Mouse (Mus musculus) forebrain, embryonic 13.5 days (tissue): ENCODE measurements around the gene Esr2. TPM values are rescaled to one million over a fixed set of nuclear protein-coding genes. Genes with fewer than 3 reads are reported as not detected.
"Not testable (repeated sequence)": the region's sequence is repeated elsewhere in the genome, so short reads cannot be mapped to it uniquely, and the experiment has no call there.

Experiments used
- ATAC-seq: fragments of 200-750 bp; cut with Nextera tagmentation; 2 replicates; pipeline ENCODE4 v1.8.0; 2017
- H3K27ac ChIP-seq: fragments of 300-500 bp; sonication (generic); 2 replicates; pipeline ENCODE4 v1.5.1; 2015; ENCODE audit warnings: inconsistent platforms, mild to moderate bottlenecking, moderate library complexity
- H3K27me3 ChIP-seq: fragments of 300-500 bp; sonication (generic); 2 replicates; pipeline ENCODE4 v1.6.1; 2015; ENCODE audit warnings: mild to moderate bottlenecking, inconsistent platforms
- H3K36me3 ChIP-seq: fragments of 300-500 bp; sonication (generic); 2 replicates; pipeline ENCODE4 v1.6.1; 2015; ENCODE audit warnings: mild to moderate bottlenecking, inconsistent platforms; ENCODE audit not compliant: poor library complexity, severe bottlenecking
- H3K4me1 ChIP-seq: fragments of 300-500 bp; sonication (generic); 2 replicates; pipeline ENCODE4 v1.6.1; 2015; ENCODE audit warnings: inconsistent platforms
- H3K4me2 ChIP-seq: fragments of 300-500 bp; sonication (generic); 2 replicates; pipeline ENCODE4 v1.6.1; 2015; ENCODE audit warnings: inconsistent platforms, mild to moderate bottlenecking, moderate library complexity
- H3K4me3 ChIP-seq: fragments of 300-500 bp; sonication (generic); 2 replicates; pipeline ENCODE4 v1.5.1; 2015; ENCODE audit warnings: mild to moderate bottlenecking, inconsistent platforms
- H3K9ac ChIP-seq: fragments of 300-500 bp; sonication (generic); 2 replicates; pipeline ENCODE4 v1.6.1; 2015; ENCODE audit warnings: mild to moderate bottlenecking, inconsistent platforms
- H3K9me3 ChIP-seq: fragments of 300-500 bp; sonication (generic); replicated peaks from 2 replicates; pipeline ENCODE4 v1.6.1; 2016; ENCODE audit warnings: inconsistent platforms
- WGBS: fragments of 180-500 bp; shearing (Covaris S2); methylation state at CpG from one replicate; pipeline ENCODE4 v1.1.7; 2015; 5-methylcytosine and 5-hydroxymethylcytosine counted together
- polyA plus RNA-seq: library from polyadenylated mRNA; unstranded; fragments of >200 nt; fragmentation: Nextera tagmentation; extraction: Ambion mirVana; gene quantifications from 2 replicates; pipeline ENCODE4 v1.2.1, GENCODE M21; 2015

Gene Esr2
- polyA plus RNA-seq, 1 experiment from 2014 or later: 0.12 TPM

DNA sequence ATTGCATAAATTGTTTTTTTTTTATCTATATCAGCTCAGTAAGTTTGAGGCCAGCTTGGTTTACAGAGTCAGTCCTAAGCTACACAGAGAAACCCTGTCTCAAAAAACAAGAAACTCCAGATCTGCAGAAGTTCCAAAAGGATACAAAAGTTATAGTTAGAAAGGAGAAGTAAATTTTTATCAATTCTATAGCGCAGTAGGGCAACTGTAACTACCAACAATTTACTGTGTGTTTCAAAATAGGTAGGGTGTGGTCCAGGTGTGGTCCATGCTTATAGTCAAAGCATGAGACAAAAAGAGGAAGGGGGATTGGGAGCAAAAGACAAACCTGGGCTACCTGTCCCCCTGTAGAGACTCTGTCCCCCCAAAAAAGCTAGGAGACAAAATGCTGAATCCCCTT, 9.4 kb upstream of the Esr2 start:
- H3K4me2 ChIP-seq: no peak overlapping the region
- H3K4me1 ChIP-seq: no peaks in the 10 kb centered on the region
- no peak for ATAC-seq
- H3K27ac ChIP-seq: no peak overlapping the region
- WGBS: 96% methylated on average over 1 of the region's 1 CpGs
- H3K36me3 ChIP-seq: no peaks in the 10 kb centered on the region
- no peak overlapping the region for H3K4me3 ChIP-seq
- H3K9me3 ChIP-seq: no peaks in the 10 kb centered on the region
- no peak overlapping the region for H3K9ac ChIP-seq
- H3K27me3 ChIP-seq: no peaks in the 10 kb centered on the region

DNA sequence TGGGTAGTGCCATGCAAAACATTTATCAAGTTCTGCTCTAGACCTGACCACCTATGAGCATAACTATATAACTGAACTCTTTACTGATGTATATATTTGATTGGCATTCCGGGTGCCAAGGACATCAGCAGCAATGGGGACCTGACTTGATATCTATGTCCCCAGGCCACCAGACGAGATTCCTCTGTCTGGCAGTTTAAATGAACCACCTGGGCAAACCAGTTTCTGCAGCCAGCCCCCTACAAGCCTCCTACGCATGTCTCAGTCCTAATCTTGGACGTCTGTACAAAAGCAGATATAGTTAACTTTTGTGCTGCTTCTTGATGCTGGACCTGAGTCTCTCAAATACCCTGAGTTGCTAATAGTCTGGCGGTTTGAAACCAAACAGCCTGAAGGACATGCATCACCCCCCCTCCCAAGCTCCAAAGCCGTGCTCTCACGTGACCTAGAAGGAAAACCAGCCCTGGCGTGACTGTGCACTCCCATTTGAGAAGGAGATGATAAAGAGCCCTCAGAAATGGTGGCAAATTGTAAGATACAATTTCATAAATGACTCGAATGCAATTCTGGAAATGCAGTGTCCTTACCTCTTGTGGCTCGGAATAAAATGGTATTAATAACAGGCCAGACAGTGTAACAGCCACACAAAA, 8.2 kb upstream of the Esr2 start:
- WGBS: 81% methylated on average over 10 of the region's 10 CpGs
- Histone ChIP-seq H3K27me3 (no peaks in the 10 kb centered on the region), H3K36me3 (no peaks in the 10 kb centered on the region), H3K9ac (no peak overlapping the region), H3K4me3 (no peak overlapping the region), H3K9me3 (no peaks in the 10 kb centered on the region), H3K4me1 (no peaks in the 10 kb centered on the region), H3K27ac (no peak overlapping the region), H3K4me2 (no peak overlapping the region)
- ATAC-seq: no peak

DNA sequence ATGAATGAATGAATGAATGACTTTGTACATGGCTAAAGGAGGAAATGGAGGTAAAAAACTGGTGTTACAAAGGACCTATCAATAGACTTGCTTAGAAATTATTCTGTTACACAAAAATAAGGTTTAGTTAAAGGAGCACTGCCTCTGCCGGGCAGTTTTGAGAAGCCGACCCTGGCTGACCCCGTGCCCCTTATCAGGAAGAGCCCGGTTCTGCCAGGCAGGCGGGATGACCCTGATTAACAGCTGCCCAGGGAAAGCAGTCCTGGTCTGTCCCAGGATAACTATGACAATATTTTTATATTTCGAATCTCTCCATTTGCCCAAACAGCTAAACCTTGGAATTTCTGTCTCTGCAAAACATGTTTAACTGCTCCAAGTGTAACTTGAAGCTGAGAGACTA, 7.2 kb upstream of the Esr2 start:
- Histone ChIP-seq H3K4me2 (no peak overlapping the region), H3K36me3 (no peaks in the 10 kb centered on the region), H3K27me3 (no peaks in the 10 kb centered on the region), H3K4me1 (no peaks in the 10 kb centered on the region), H3K4me3 (no peak overlapping the region), H3K9ac (no peak overlapping the region), H3K9me3 (no peaks in the 10 kb centered on the region), H3K27ac (no peak overlapping the region)
- 83% methylated on average over 6 of the region's 6 CpGs for WGBS
- ATAC-seq: no peak

DNA sequence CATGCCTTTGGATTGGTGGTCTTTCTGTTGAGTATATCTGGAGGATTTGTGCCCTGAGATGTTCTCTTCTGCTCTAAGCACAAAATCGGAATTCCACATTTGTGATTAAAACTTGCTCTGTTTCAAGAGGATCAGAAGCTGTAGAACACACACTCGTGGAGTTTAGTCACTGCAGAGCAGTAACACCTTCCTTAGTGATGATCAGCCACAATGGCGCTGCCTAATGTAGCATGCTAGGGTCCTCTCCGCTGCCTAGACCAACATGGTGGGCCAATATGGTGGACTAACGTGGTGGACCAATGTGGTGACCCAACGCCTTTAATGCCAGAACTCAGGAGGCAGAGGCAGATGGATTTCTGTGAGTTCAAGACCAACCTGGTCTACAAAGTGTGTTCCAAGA, 5.8 kb upstream of the Esr2 start:
- Histone ChIP-seq H3K36me3 (no peaks in the 10 kb centered on the region), H3K4me1 (no peaks in the 10 kb centered on the region; the same call in 1 of the 2 replicates), H3K27me3 (no peaks in the 10 kb centered on the region), H3K9me3 (no peaks in the 10 kb centered on the region), H3K4me3 (no peak overlapping the region), H3K9ac (no peak overlapping the region), H3K27ac (no peak overlapping the region), H3K4me2 (no peak overlapping the region)
- 90% methylated on average over 6 of the region's 6 CpGs for WGBS
- ATAC-seq: no peak

DNA sequence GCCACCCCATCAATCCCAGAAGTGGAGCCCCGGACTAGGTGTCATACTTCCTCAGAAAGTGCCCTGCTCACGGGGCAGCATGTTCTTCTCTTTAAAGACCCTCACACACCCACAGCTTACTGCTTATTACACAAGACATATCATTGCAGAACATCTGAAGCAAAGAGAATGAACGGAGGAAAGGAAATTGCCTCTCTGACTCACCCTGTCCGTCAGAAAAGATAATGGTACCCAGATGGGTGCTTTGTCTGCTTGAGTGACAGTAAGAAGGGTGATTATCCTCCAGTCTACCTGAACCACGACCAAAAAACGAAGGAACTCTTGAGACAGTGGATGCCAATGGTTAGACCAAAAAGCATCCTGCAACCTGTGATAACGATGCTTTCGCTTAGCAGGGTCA, 4.4 kb upstream of the Esr2 start:
- Histone ChIP-seq H3K27ac (no peak overlapping the region), H3K9me3 (no peaks in the 10 kb centered on the region), H3K27me3 (peaks cover 8% of the 10 kb centered on the region; the same call in 1 of the 2 replicates), H3K4me3 (no peak overlapping the region), H3K36me3 (no peaks in the 10 kb centered on the region), H3K4me2 (no peak overlapping the region), H3K9ac (no peak overlapping the region), H3K4me1 (peaks cover 9% of the 10 kb centered on the region)
- ATAC-seq: no peak
- WGBS: 67% methylated on average over 8 of the region's 8 CpGs

DNA sequence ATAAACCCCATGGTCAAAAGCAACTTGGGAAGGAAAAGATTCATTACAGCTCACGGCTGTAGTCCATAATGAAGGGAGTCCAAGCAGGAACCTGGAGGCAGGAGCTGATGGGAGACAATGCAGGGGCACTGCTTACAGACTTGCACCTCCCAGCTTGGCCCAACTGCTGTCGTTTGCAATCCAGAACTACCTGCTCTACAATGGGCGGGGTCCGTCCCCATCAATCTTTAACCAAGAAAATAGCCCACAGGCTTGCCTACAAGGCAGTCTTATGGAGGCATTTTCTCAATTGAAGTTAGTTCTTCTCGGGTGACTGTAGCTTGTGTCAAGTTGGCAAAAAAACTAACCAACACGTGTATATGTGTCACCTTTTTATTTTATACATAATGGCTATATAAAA, 3.4 kb upstream of the Esr2 start:
- no peak overlapping the region for H3K27ac ChIP-seq
- H3K36me3 ChIP-seq: no peaks in the 10 kb centered on the region
- H3K4me3 ChIP-seq: no peak overlapping the region
- H3K27me3 ChIP-seq: peaks cover 12% of the 10 kb centered on the region; the same call in 1 of the 2 replicates
- H3K4me2 ChIP-seq: no peak overlapping the region
- WGBS: 78% methylated on average over 6 of the region's 6 CpGs
- ATAC-seq: no peak
- peaks cover 9% of the 10 kb centered on the region for H3K4me1 ChIP-seq
- H3K9ac ChIP-seq: no peak overlapping the region
- H3K9me3 ChIP-seq: no peaks in the 10 kb centered on the region

DNA sequence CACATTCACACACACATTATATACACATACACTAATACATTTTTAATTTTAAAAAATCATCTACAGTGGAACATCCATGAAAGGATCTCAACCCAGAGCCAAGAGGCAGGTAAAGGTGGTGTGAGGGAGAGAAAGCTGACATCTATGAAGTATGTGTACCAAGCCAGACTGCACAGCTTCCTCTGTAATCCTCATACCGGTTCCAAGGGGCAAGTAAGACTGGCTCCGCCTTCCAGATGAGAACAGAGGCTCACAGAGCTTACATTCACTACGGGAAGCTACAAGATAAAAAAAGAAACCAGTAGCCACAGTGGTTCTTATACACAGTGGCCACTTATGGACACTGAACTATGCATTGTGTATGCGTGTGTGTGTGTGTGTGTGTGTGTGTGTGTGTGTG, 2.5 kb upstream of the Esr2 start:
- Histone ChIP-seq H3K4me1 (peaks cover 9% of the 10 kb centered on the region), H3K27ac (no peak overlapping the region), H3K9ac (no peak overlapping the region), H3K4me2 (no peak overlapping the region), H3K9me3 (no peaks in the 10 kb centered on the region), H3K36me3 (no peaks in the 10 kb centered on the region), H3K27me3 (peaks cover 12% of the 10 kb centered on the region; the same call in 1 of the 2 replicates), H3K4me3 (no peak overlapping the region)
- no peak for ATAC-seq
- WGBS: 65% methylated on average over 4 of the region's 4 CpGs

DNA sequence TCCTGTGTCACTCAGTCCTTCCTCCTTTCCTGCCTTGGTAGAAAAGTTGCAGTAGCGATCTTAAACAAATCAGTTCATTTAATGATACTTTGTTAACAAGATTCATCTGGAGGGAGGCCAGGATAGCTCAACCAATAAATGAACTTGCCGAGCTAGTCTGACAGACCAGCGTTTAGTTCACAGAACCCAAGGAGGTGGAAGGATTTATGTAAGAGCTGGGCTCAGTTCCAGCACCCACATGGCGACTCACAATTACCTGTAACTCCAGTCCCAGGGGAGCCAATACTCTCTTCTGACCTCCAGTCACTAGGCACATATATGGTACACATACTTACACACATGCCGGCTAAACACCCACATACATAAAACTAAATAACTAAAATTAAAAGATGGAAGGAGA, 2.0 kb upstream of the Esr2 start:
- no peak overlapping the region for H3K4me3 ChIP-seq
- no peak overlapping the region for H3K9ac ChIP-seq
- no peak overlapping the region for H3K27ac ChIP-seq
- ATAC-seq: no peak
- no peak overlapping the region for H3K4me2 ChIP-seq
- H3K36me3 ChIP-seq: no peaks in the 10 kb centered on the region
- H3K27me3 ChIP-seq: peaks cover 12% of the 10 kb centered on the region; the same call in 1 of the 2 replicates
- peaks cover 9% of the 10 kb centered on the region for H3K4me1 ChIP-seq
- WGBS: 63% methylated on average over 5 of the region's 5 CpGs
- no peaks in the 10 kb centered on the region for H3K9me3 ChIP-seq

DNA sequence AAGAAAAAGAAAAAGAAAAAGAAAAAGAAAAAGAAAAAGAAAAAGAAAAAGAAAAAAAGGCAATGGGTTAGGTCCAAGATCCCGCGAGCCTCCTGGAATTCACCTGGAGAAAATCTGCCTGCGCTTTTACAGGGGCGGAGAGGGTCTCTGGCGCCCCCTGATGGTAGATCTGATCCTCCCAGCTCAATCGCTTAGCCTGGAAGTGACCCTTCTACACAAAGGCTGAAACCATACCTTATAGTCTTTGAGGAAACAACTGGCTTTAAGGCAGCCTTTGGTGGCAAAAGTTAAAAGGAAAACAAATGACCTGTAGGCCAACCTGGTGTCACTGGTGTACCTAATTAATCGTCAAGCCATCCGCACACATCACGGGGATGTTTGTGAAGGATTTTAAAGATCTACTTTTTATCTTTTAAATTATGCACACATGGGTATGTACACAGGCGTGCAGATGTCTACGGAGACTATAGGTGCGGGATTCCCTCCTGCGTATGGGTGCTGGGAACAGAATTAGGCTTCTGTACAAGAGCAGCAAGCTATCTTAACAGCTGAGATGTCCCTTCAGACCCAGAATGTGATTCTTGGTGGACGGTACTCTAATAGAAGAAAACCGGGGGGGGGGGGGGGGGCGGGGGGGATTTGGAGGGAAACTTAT, 932 bp upstream of the Esr2 start:
- Histone ChIP-seq H3K4me1 (peaks cover 9% of the 10 kb centered on the region), H3K9ac (no peak overlapping the region), H3K27ac (no peak overlapping the region), H3K36me3 (no peaks in the 10 kb centered on the region), H3K4me3 (peak overlapping the region; percentile 47), H3K27me3 (peaks cover 12% of the 10 kb centered on the region; the same call in 1 of the 2 replicates), H3K9me3 (no peaks in the 10 kb centered on the region), H3K4me2 (peak overlapping the region; percentile 93)
- WGBS: 39% methylated on average over 15 of the region's 16 CpGs
- peak; percentile 62; the same call in 1 of the 2 replicates for ATAC-seq

DNA sequence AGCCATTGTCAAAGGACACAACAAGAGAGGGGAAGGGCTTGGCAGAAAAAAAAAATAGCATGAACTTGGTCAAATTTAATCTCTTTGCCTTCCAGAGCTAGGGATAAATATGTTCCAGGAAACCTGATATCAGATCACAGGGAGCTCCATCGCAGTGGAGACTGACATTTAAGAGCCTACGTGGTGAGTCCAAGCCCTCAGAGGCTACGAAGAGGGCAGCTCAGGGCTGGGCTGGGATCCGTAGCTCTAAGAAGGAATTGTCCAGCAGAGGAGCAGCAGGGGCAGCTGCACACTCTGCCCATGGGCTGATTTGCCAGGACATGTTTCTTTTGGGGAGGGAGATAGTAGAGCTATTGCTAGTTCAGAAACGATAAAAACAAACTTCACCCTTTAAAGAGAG, 11.4 kb downstream of the Esr2 start:
- Histone ChIP-seq H3K9ac (no peak overlapping the region), H3K4me2 (no peak overlapping the region), H3K9me3 (no peaks in the 10 kb centered on the region), H3K27ac (no peak overlapping the region), H3K36me3 (no peaks in the 10 kb centered on the region), H3K4me1 (no peaks in the 10 kb centered on the region), H3K4me3 (no peak overlapping the region), H3K27me3 (no peaks in the 10 kb centered on the region)
- ATAC-seq: no peak
- 76% methylated on average over 5 of the region's 5 CpGs for whole genome bisulfite sequencing

DNA sequence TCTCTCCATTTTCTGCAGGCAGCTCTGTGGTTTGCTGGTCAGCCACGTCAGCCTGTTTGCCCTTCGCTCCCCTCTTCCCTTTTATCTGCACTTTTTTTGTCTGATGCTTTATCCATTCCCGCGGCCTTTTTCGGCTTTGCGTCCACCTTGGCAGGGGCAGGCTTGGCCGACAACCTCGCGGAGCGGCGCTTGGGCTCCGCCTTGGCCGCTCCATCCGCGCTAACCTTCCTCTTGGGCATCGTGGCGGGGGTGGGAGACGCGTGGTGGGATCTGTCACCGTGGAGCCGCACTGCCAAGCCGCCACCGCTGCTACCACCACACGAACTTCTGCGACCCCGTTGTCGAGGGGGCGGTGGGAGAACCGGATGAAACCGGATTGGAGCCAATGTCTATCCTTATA, 24.7 kb downstream of the Esr2 start:
- ATAC-seq, H3K9me3 ChIP-seq, H3K27me3 ChIP-seq, H3K27ac ChIP-seq, H3K4me1 ChIP-seq, H3K36me3 ChIP-seq: not testable (repeated sequence)
- WGBS: 8% methylated on average over 30 of the region's 30 CpGs
- Histone ChIP-seq H3K4me3 (peak overlapping the region; percentile 35), H3K9ac (peak overlapping the region; percentile 58), H3K4me2 (peak overlapping the region; percentile 62)

DNA sequence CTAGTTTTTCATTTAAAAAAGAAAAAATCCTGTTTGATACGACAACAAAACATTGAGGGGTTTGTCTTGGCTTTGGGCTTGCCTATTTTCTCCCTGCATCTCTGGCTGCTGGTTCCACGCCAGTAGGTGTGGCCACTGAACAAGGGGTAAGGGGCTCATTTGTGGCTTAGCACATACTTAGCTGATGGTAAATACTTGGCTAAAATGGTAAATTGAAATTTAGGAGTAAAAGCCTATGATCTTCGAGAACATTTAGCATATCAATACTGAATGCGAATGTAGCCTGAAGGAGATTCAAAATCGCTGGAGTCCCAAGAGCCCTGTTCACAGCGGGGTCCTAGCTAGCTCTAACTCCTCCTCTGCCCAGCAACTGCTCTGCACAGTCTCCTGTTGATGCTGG, 40.4 kb downstream of the Esr2 start:
- WGBS: 23% methylated on average over 6 of the region's 6 CpGs
- Histone ChIP-seq H3K4me2 (peak overlapping the region; percentile 23; the same call in 1 of the 2 replicates), H3K4me1 (peaks cover 19% of the 10 kb centered on the region; the same call in 1 of the 2 replicates), H3K27ac (no peak overlapping the region), H3K36me3 (no peaks in the 10 kb centered on the region), H3K9me3 (no peaks in the 10 kb centered on the region), H3K9ac (no peak overlapping the region), H3K4me3 (no peak overlapping the region), H3K27me3 (no peaks in the 10 kb centered on the region)
- ATAC-seq: peak; percentile 36; the same call in 1 of the 2 replicates
